Mouse (Mus musculus) frontal cortex, postnatal 14 days (tissue): ENCODE data around the gene Chaf1a.

Source experiments
- DNase-seq, 2 experiments: peaks; one replicate each; pipeline ENCODE4 v3.0.0; 2022; ENCODE audit warnings: low spot score in 2 of 2

Gene Chaf1a

DNA sequence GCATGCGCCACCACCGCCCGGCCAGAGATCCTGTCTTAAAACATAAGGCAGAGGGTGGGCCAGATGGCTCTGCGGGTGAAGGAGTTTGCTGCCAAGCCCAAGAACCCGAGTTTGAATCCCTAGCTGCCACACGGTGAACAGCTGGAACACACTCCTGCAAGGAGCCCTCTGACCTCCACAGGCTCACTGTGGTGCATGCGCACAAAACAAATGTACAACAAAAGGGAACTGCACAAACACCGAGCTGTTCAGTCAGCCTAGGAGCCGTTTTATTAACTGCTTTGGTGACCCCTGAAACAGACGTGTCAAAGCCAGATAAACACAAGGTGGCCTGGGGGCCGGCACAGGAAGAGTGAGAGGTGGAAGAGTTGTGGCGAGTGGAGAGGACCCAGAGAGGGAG is 79.2 kb downstream of the Chaf1a start:
- no peak for DNase-seq

DNA sequence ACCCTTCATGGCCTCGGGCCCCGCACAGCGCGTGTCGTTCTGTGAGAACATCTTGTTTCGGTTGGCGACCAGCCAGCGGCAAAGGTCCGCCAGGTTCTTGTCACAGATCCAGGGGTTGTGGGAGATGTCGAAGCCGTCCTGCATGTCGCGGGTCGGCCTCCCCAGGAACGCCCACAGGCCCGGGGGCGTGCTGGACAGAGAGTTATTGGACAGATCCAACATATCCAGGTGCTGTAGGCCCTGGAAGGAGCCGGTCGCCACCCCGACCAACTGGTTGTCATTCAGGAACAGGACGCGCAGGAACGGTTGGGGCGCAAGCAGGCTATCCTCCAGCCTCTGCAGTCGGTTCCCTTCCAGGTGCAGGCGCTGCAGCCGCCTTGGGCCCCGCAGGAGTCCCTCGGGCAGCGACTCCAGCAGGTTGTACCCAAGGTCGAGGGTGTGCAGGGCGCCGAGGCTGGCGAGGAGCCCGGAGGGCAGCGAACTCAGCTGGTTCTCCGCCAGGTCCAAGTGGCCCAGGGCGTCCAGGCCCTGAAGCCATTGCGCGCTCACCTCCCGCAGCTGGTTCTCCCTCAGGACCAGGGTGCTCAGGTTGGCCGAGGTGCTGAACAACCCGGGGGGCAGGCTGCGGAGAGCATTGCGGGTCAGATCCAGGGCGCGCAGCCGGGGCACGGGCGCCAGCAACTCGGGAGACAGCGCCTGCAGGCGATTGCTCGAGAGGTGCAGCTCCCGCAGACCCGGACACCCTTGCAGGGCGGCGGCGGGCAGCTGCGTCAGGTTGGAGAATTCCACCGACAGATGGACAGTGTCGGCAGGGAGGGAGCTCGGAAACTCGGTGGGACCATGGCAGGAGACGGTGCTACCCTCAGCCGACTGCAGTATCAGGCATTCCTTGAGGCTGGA is 80.0 kb downstream of the Chaf1a start:
- DNase-seq = no peak

DNA sequence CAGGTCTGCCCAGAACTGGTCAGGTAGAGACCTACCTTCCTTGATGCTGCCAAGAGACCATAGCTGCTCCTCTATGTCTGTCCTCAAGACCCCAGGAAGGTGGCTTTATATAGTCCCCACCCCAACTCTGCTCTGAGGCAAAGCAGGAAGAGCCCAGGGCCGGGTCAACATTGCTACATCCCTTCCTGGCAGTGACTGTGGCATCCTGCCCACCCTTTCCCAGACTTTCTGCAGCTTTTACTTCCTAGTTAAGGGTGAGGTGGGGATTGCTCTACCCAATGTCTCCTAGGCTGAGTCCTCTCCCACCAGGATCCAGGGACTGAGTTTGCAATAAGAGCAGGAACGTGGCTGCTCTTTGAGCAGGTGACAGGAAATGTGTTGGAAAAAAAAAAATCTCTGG is 81.6 kb downstream of the Chaf1a start, which contains the start of gene Lrg1:
Gene Lrg1 (minus strand): TSS at position 176 of the 400 bp plus-strand sequence.
- no peak for DNase-seq
